Mouse (Mus musculus) hindbrain, embryonic 13.5 days (tissue): Measurements from ENCODE around the gene Auts2. TPM values are rescaled to one million over a fixed set of nuclear protein-coding genes. Genes with fewer than 3 reads are reported as not detected.

Experiments
- ATAC-seq: fragments of 200-750 bp; cut with Nextera tagmentation; 2 replicates; pipeline ENCODE4 v1.8.0; 2017; ENCODE audit warnings: moderate TSS enrichment; ENCODE audit not compliant: low FRiP score
- H3K27ac ChIP-seq: fragments of 300-500 bp; sonication (generic); 2 replicates; pipeline ENCODE4 v1.5.1; 2015; ENCODE audit warnings: inconsistent platforms, mild to moderate bottlenecking, moderate library complexity
- H3K27me3 ChIP-seq: fragments of 300-500 bp; sonication (generic); 2 replicates; pipeline ENCODE4 v1.6.1; 2015; ENCODE audit warnings: mild to moderate bottlenecking, inconsistent platforms
- H3K36me3 ChIP-seq: fragments of 300-500 bp; sonication (generic); 2 replicates; pipeline ENCODE4 v1.6.1; 2015; ENCODE audit warnings: mild to moderate bottlenecking, inconsistent platforms
- H3K4me1 ChIP-seq: fragments of 300-500 bp; sonication (generic); replicated peaks from 2 replicates; pipeline ENCODE4 v1.6.1; 2015; ENCODE audit warnings: inconsistent platforms
- H3K4me2 ChIP-seq: fragments of 300-500 bp; sonication (generic); 2 replicates; pipeline ENCODE4 v1.6.1; 2015; ENCODE audit warnings: inconsistent platforms, mild to moderate bottlenecking, moderate library complexity
- H3K4me3 ChIP-seq: fragments of 300-500 bp; sonication (generic); 2 replicates; pipeline ENCODE4 v1.5.1; 2015; ENCODE audit warnings: mild to moderate bottlenecking, inconsistent platforms
- H3K9ac ChIP-seq: fragments of 300-500 bp; sonication (generic); 2 replicates; pipeline ENCODE4 v1.6.1; 2015; ENCODE audit warnings: mild to moderate bottlenecking, inconsistent platforms
- H3K9me3 ChIP-seq: fragments of 300-500 bp; sonication (generic); 2 replicates; pipeline ENCODE4 v1.6.1; 2016; ENCODE audit warnings: inconsistent platforms
- WGBS: fragments of 180-500 bp; shearing (Covaris S2); methylation state at CpG from one replicate; pipeline ENCODE4 v1.1.7; 2015; 5-methylcytosine and 5-hydroxymethylcytosine counted together
- polyA plus RNA-seq: library from polyadenylated mRNA; unstranded; fragments of >200 nt; fragmentation: Nextera tagmentation; extraction: Ambion mirVana; gene quantifications from 2 replicates; pipeline ENCODE4 v1.2.1, GENCODE M21; 2015

Auts2 gene
- polyA plus RNA-seq, 1 experiment from 2014 or later, result 89.9 TPM

DNA sequence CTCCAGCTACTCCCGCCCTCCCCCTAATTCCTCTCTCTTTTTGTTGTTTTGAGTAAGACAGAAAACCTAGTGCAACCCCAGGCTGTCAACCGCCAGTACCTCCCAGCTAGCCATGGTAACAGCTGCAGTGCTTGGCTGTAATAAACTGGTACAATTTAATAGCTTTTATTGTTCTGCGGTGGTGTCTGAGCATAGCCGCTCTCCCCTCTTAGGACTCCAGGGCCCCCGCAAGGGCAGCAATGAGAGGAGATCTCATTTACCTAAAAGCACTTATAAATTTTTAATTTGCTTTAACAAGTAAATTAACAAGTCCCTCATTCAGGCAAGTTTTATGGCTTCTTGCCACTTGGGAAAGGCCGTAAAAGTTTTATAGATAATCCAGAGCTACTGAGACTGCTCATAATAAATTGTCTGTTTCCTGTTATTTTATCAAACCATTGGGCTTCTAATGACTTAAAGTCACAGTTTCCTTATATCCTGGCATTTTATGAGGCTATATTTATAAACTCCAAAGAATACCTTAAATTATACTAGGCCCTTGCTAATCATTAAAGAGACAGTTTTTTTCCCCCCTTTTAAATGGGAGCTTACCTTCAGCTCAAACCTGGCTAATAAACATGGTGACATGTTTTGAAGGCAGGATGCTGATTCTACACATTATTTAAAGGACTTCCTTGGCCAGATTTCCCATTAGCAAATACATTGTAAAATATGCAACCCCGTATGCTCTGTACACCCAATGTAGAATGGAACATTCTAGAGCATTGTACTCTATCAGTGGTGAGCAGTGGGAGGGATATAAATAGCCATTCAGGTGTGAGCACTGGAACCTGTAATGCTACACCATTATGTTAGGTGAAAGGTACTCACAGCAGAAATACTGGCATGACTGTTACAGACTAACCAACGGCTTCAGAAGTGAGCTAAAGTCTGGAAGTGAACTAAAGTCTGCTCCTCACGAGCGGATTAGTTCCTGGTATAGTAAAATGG, 475.1 kb downstream of the Auts2 start:
- WGBS, result 64% methylated on average over 10 of the region's 10 CpGs
- Histone ChIP-seq H3K27me3 (no peaks in the 10 kb centered on the region), H3K4me1 (peaks cover 28% of the 10 kb centered on the region), H3K36me3 (no peaks in the 10 kb centered on the region), H3K4me2 (no peak overlapping the region), H3K4me3 (no peak overlapping the region), H3K9ac (no peak overlapping the region), H3K27ac (no peak overlapping the region), H3K9me3 (no peaks in the 10 kb centered on the region)
- no peak for ATAC-seq

DNA sequence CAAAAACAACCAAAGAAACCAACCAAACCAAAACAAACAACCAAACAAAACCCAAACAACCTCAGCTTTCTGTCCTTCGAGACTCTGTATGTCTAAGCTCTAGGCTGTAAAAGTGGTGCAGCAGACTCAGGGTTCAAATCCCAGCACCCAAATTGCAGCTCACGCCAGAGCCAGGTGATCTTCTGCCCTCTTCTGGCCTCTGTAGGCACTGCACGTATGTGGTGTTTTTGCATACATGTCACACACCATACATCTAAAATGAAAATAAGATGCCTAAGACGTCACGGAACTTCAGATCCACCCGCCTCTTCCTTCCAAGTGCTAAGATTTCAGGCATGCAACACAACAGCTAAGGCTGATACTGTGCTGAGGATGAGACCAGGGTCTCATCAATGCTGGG, 483.0 kb downstream of the Auts2 start:
- 90% methylated on average over 6 of the region's 6 CpGs for WGBS
- H3K9ac ChIP-seq, result no peak overlapping the region
- H3K4me2 ChIP-seq, result no peak overlapping the region
- H3K4me1 ChIP-seq, result no peaks in the 10 kb centered on the region
- H3K4me3 ChIP-seq, result no peak overlapping the region
- H3K27me3 ChIP-seq, result no peaks in the 10 kb centered on the region
- no peak for ATAC-seq
- H3K9me3 ChIP-seq, result no peaks in the 10 kb centered on the region
- H3K27ac ChIP-seq, result no peak overlapping the region
- H3K36me3 ChIP-seq, result no peaks in the 10 kb centered on the region

DNA sequence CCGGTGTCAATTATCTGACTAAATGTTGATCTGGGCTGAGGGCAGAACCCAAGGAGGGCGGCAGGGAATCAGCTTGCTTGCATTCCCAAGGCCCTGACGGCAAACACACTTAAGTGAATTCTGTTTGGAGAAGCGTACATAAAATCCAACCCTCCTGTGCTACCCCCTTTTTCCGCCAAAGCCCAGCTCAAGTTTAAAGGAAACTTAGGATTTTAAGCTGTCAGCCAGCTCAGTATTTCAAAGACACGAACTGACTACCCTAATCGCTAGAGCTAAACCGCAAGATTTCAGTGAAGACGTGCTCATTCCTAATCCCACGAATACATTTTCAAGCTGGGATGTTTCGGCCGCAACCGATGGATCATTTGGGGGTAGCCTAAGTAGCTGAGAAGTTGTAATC, 490.5 kb downstream of the Auts2 start:
- H3K4me3 ChIP-seq, result no peak overlapping the region
- 75% methylated on average over 13 of the region's 13 CpGs for WGBS
- no peak overlapping the region for H3K9ac ChIP-seq
- H3K9me3 ChIP-seq, result no peaks in the 10 kb centered on the region
- H3K4me1 ChIP-seq, result peaks cover 8% of the 10 kb centered on the region
- H3K36me3 ChIP-seq, result peaks cover 4% of the 10 kb centered on the region; the same call in 1 of the 2 replicates
- H3K27me3 ChIP-seq, result no peaks in the 10 kb centered on the region
- no peak for ATAC-seq
- H3K27ac ChIP-seq, result no peak overlapping the region
- no peak overlapping the region for H3K4me2 ChIP-seq

DNA sequence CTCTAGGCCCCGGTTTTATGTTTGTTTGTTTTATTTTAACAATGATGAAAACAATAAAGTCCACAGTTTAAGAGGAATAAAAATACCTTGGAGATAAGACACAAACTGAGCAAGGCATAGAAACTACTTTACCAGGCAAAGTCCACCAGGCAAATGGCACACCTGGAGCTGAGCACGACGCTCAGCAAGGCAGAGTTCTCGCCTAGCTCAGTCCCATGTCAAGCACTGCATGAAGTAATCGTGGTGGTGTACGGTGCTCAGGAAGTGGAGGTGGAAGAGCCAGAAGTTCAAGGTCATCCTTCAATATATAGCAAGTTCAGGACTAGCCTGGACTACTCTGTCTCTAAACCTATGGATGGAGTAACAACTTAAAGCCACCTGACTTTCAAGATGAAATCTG, 503.6 kb downstream of the Auts2 start:
- H3K9me3 ChIP-seq, result no peaks in the 10 kb centered on the region
- no peaks in the 10 kb centered on the region for H3K27me3 ChIP-seq
- no peak for ATAC-seq
- 96% methylated on average over 6 of the region's 6 CpGs for WGBS
- no peak overlapping the region for H3K4me3 ChIP-seq
- no peaks in the 10 kb centered on the region for H3K36me3 ChIP-seq
- H3K4me2 ChIP-seq, result no peak overlapping the region
- peaks cover 3% of the 10 kb centered on the region; the same call in 1 of the 2 replicates for H3K4me1 ChIP-seq
- no peak overlapping the region for H3K27ac ChIP-seq
- no peak overlapping the region for H3K9ac ChIP-seq

DNA sequence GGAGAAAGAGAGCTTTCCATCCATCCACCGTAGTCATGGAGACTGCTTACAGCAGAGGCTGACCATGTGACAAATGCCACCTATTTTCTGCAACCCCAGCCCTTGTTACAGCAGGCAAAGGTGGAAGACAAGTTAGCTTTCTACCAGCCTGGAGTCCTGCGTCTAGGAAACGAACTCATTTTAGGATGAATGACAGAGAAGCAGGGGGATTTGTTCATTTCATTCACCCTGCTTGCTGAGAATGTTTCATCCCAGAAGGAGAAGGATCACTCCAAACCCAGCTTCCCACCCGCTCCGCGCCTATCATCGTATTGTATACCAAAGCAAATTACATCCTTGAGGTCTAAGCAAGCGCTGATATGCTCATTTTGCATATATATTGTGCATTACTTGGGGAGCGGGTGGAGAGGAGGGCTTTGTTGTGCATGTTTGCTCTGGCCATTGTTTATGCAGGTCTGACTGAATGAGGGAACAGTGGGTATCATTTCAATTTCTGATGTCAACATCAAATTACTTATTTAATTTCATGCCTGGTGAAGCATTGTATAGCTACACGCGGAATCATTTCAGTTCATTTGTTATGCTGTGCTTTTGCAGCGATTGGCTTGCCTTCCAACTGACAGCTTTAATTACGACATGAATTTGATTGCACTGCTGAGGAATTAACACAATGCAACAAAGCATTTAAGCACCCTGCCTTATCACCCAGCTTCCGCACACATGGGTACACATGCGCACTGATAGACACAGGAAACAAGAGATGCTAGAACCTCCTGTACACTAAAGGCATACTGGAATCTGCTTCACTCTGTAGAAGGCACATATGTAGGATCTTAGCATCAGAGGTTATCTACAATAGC, 509.4 kb downstream of the Auts2 start:
- Histone ChIP-seq H3K27me3 (no peaks in the 10 kb centered on the region), H3K4me1 (peaks cover 44% of the 10 kb centered on the region), H3K4me3 (peak overlapping the region; percentile 1; the same call in 1 of the 2 replicates), H3K9ac (0 out of 2 replicates have a peak overlapping the region, but pooled peaks have one; percentile 3), H3K36me3 (no peaks in the 10 kb centered on the region), H3K4me2 (peak overlapping the region; percentile 37), H3K27ac (peak overlapping the region; percentile 78), H3K9me3 (no peaks in the 10 kb centered on the region)
- ATAC-seq, result peak; percentile 81
- WGBS, result 29% methylated on average over 15 of the region's 15 CpGs

GRCm38 (mm10) chr5:132030941-132031531, 512.1 kb downstream of the Auts2 start:
- peaks cover 44% of the 10 kb centered on the region for H3K4me1 ChIP-seq
- 41% methylated on average over 15 of the region's 15 CpGs for WGBS
- no peak overlapping the region for H3K9ac ChIP-seq
- no peak for ATAC-seq
- no peaks in the 10 kb centered on the region for H3K9me3 ChIP-seq
- peak overlapping the region; percentile 66 for H3K27ac ChIP-seq
- H3K4me3 ChIP-seq, result no peak overlapping the region
- H3K4me2 ChIP-seq, result 0 out of 2 replicates have a peak overlapping the region, but pooled peaks have one; percentile 10
- H3K36me3 ChIP-seq, result no peaks in the 10 kb centered on the region
- H3K27me3 ChIP-seq, result no peaks in the 10 kb centered on the region

- no peak overlapping the region for H3K4me3 ChIP-seq
- no peaks in the 10 kb centered on the region for H3K36me3 ChIP-seq
- H3K9ac ChIP-seq, result no peak overlapping the region
- no peaks in the 10 kb centered on the region for H3K27me3 ChIP-seq
- H3K4me2 ChIP-seq, result no peak overlapping the region
- peak overlapping the region; percentile 6; the same call in 1 of the 2 replicates for H3K27ac ChIP-seq
- no peak for ATAC-seq
- no peaks in the 10 kb centered on the region for H3K9me3 ChIP-seq
- peaks cover 41% of the 10 kb centered on the region for H3K4me1 ChIP-seq
- WGBS, result 59% methylated on average over 11 of the region's 11 CpGs
These were observed 513.5 kb downstream of the Auts2 start for GRCm38 (mm10) chr5:132029638-132030037.

GRCm38 (mm10) chr5:132029038-132029437, 514.1 kb downstream of the Auts2 start:
- Histone ChIP-seq H3K27me3 (no peaks in the 10 kb centered on the region), H3K9me3 (no peaks in the 10 kb centered on the region), H3K9ac (no peak overlapping the region), H3K4me3 (no peak overlapping the region), H3K36me3 (no peaks in the 10 kb centered on the region), H3K4me2 (no peak overlapping the region), H3K4me1 (peaks cover 37% of the 10 kb centered on the region), H3K27ac (no peak overlapping the region)
- ATAC-seq, result no peak
- WGBS, result 90% methylated on average over 12 of the region's 12 CpGs

DNA sequence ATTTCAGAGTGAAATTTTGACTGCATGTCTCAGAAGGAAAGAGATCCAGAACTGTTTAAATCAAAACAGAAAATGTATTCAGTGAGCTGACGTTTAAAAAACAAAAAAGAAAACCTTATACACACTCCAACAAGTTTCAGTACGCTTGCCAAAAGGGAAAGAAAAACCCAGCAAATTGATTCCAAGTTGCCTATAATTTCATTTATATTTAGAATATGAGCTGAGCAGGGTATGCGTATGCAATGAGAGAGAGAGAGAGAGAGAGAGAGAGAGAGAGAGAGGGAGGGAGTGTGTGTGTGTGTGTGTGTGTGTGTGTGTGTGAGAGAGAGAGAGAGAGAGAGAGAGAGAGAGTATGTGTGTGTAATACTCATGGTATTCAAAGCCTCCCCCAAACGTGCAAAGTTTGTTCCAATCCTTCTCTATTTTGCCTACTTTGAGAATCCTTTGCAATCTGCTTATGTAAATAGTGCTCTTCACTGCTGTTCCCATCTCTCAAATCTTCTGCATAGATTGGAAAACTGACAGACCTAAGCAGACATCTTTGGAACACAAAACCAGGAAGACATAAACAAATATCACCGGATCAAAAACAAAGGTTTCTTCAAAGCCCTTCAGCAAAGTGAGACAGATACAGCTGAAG, 515.2 kb downstream of the Auts2 start:
- no peaks in the 10 kb centered on the region for H3K27me3 ChIP-seq
- no peaks in the 10 kb centered on the region for H3K36me3 ChIP-seq
- no peak overlapping the region for H3K27ac ChIP-seq
- H3K4me3 ChIP-seq, result no peak overlapping the region
- peaks cover 26% of the 10 kb centered on the region for H3K4me1 ChIP-seq
- WGBS, result 86% methylated on average over 5 of the region's 5 CpGs
- H3K4me2 ChIP-seq, result no peak overlapping the region
- no peak overlapping the region for H3K9ac ChIP-seq
- no peak for ATAC-seq
- no peaks in the 10 kb centered on the region for H3K9me3 ChIP-seq

DNA sequence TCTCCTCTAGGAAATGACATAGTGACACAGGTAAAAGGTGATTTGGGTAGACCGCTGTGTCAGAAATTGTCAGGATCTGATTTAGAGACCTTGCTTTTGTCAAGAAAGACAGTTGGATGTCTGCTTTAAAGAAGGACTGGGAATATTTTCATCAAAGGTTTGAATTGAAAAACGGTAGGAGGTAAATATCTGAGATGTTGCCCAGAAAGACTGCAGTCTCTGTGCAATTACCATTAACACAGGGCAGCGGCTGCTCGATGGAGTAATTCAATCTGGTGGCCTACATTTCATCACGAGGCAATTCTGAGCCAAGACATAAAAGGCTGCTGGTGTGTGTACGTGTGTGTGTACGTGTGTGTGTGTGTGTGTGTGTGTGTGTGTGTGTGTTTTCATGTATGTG, 529.8 kb downstream of the Auts2 start:
- H3K4me3 ChIP-seq, result no peak overlapping the region
- H3K4me2 ChIP-seq, result no peak overlapping the region
- ATAC-seq, result no peak
- 69% methylated on average over 7 of the region's 7 CpGs for WGBS
- peak overlapping the region; percentile 49; the same call in 1 of the 2 replicates for H3K27ac ChIP-seq
- H3K36me3 ChIP-seq, result no peaks in the 10 kb centered on the region
- no peak overlapping the region for H3K9ac ChIP-seq
- no peaks in the 10 kb centered on the region for H3K9me3 ChIP-seq
- peaks cover 24% of the 10 kb centered on the region for H3K4me1 ChIP-seq
- H3K27me3 ChIP-seq, result no peaks in the 10 kb centered on the region

DNA sequence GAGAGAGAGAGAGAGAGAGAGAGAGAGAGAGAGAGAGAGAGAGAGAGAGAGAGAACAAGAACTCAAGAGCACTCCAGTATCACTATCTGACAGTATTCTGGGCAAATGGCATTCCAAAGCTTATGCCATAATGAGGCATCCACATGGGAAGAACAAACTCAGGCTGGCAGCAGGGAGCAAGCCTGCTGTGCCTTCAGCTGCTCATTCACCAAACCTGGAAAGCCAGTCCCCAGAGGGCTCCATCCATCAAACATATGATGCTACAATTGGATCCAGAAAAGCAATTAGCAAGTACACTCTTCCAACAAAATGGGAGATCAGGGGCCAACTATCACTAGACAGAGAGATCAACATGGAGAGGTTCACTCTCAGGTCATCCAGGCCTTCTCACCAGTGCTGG, 531.3 kb downstream of the Auts2 start:
- Histone ChIP-seq H3K9me3 (no peaks in the 10 kb centered on the region), H3K4me2 (no peak overlapping the region), H3K4me1 (peaks cover 24% of the 10 kb centered on the region), H3K9ac (no peak overlapping the region), H3K36me3 (no peaks in the 10 kb centered on the region), H3K27ac (no peak overlapping the region), H3K4me3 (no peak overlapping the region), H3K27me3 (no peaks in the 10 kb centered on the region)
- ATAC-seq, result no peak
